Mouse (Mus musculus) left cerebral cortex, adult 8-10 months (tissue): Measurements from ENCODE around the gene Abcc10. TPM values are rescaled to one million over a fixed set of nuclear protein-coding genes. Genes with fewer than 3 reads are reported as not detected.

Source experiments
- DNase-seq, 2 experiments: peaks; one replicate each; pipeline ENCODE4 v3.0.0; 2022; ENCODE audit warnings: low spot score in 2 of 2
- total RNA-seq, 4 experiments: library from RNA; stranded (reverse); gene quantifications; 2 replicates each; pipeline ENCODE4 v1.2.4; 2022

Gene Abcc10
- total RNA-seq = 10 to 100 TPM in 2 of 4 experiments, 1 to 10 TPM in 2; 8.8 to 12.0 (median 10.4) TPM

DNA sequence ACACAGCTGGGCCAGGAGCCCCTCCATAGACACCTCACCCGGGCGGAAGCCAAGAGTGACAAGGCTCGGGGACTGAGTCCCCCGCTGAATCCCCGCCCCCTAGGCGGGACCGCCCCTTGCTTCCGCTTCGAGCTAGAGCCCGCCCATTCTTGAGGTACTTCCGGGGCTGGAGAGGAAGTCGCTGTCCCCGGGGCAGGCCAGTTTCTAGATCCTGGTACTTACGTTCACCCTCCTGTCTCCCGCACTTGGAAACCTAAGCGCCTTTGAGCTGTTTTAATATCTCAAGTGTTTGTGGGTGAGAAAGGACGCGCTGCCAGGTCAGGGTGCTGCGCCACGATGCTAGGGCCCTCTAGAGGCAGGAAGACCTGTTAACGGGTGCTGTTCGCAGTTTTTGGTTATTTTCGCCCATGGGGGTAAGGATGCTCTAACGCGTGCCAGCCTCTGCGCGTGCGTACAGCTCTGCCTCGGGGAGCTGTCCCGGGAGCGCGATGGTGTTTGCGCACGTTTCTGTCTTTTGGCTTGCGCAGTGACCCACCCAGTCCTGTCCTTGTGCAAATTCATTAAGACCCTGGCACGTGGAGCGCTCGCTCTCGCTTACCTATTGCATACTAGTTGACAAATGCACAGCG is at the start of gene Abcc10:
Gene Abcc10 (minus strand): TSS at position 447 of the 629 bp plus-strand sequence.
- peak; percentile 89 to 92 for DNase-seq

DNA sequence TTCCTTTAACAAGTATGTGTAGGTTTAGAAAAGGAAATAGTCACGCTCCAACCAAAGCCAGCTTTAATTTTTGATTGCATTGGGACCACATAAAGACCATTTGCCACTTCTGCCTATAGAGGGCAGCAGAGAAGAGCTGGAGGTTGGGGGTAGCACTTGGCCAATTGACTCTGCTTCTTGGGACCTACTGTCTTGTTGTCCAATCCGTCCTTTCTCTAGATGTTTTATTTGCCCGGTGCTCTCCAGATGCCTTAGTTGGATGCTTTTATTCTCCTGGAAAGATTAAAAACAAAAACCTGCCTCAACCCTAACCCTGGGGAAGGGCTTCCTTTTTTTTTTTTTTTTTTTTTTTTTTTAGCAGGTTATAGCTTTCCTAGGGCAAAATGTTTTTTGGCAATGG is 43.6 kb upstream of the Abcc10 start:
- no peak for DNase-seq

DNA sequence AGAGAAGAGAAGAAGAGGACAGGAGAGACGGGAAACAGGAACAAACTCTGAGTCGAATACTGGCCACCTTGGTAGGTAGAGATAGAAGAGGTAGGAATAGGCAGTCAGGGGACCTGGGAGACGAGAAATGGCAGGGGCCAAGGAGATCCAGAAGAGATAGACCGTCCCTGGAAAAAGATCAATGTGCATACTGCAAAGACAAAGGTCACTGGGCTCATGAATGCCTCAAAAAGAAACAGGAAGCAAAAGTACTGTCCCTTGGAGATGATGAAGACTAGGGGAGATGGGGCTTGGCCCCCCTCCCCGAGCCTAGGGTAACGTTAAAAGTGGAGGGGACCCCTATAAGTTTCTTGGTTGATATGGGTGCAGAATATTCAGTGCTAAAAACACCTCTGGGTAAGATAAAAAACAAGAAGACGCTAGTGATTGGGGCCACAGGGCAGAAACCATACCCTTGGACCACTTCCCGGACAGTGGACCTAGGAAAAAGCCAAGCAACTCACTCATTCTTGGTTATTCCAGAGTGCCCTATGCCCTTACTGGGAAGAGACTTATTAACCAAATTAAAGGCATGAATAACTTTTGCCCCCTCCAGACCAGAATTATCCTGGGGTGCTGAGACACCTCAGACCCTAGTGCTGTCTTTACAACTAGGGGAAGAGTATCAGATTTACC is 23.0 kb upstream of the Abcc10 start:
- DNase-seq = no peak

DNA sequence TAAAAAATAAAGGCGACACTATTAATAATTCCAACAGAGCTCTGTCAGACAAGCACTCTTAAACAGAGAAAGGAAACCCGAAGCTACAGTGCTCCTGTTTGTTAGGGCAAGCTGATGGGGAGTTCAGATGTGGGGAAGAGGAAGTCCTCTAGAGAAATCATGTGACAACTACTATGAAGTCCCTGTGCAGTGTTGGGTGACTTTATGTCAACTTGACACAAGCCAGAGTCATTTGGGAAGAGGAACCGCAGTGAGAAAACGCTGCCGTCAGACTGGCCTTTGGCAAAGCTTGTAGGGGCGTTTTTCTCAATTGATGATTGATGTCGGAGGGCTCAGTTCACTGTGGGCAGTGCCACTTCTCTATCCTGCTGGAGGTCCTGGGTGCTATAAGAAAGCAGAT is 13.1 kb upstream of the Abcc10 start:
- no peak for DNase-seq

DNA sequence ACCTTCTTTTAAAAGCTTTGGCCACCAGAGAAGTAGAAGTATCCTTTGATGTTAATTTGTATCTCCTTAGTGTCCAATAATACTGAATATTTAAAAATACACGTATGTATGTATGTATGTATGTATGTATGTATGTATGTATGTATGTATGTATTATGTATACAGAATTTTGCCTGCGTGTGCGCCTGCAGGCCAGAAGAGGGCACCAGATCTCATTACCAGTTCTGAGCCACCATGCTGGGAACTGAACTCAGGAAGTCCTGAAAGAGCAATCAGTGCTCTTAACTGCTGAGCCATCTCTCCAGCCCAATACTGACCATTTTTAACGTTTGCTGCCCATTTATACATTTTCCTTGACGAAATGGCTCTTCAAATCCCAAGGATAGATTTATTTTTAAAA is 8.3 kb upstream of the Abcc10 start:
- DNase-seq = no peak

DNA sequence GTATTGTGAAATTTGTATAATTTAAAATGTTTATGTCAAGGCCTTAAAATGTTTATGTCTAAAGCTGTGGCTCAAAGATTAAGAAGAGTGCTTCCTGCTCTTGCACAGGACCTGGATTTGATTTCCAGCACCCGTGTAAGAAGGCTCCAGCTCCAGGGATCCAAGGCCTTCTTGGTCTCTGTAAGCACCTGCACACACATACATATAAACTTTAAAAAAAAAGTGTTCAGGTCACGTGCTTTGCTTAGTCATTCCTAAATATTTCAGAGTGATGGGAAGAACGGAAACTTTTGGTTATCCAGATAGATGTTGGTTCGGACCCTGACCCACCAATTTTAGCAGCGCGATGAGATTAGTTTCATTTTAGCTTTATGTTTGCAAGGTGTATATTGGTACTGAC is 571 bp upstream of the Abcc10 start:
- no peak for DNase-seq

DNA sequence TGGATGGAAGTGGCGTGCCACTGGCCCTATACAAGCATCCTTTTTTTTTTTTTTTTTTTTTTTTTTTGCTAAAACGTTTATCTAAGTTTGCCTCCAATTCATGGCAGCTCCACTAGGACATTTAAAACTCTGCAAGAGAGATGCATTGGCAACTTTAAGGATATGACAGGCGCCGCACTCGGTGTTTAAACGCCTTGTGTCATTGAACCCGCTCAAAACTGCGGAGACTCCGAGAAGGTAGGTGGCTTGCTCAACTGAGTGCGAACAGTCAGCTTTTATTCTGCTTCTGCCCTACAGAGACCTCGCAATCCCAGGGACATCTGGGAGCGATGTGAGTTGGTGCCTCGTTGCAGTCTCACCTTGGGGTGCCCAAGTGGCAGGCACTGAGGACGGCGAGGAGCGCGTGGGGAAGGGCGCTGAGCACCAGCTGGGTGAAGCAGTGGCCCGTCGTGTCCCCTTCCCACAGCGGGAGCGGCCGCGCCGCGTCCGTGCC is 693 bp downstream of the Abcc10 start:
- no peak for DNase-seq

DNA sequence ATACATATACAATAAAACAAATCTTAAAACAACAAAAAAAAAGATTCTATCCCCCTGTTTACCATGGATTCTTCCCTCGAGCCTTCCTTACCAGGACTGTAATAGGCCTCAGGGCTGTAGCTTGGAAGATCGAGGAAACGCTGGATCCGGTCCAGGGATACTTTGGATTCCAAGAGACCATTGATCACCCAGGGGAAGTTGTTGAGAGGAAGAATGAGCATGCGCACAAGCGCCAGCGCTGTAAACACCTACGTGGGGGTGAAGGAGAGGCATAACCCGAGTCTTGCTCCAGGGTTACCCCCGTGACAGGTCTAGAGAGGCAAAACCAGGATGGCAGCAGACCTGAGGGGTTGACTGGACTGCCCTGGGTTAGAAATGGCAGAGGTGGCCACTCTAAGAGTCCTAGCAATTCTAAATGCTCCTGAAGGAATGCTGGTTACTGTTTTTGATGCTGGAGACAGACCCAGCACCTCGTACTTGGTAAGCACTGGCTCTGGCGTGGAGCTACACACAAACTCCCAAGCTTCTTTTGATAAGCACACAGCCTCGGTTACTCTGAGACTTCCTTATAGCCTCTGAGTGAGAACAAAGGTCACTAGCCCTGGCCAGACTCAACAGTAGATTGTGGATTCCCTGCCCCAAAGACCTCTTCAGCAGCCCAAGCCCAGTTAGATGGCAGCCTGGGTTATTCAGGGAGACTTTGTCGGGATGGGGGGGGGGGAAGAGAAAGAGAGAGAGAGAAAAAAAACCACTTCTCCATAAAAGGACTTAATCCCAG is 5.9 kb downstream of the Abcc10 start:
- no peak for DNase-seq

DNA sequence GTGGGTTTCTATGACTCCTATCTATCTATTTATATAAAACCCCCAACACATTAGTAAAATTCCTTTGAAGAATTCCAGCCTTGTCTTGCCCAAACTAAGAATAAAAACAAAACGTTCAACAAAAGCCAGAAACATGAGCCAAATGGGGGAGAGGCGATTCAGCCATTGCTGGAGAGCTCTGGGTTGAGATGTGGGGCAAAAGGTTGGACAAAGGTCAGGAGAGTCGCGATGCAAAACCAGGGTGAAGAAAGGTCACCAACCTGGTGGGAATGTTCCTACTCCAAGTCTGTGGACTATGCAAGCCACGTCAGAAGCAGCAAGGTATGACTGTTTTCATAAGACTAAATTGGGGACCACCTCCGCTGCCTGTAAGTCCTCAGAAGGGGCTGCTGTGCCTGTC is 7.7 kb downstream of the Abcc10 start:
- DNase-seq = no peak

DNA sequence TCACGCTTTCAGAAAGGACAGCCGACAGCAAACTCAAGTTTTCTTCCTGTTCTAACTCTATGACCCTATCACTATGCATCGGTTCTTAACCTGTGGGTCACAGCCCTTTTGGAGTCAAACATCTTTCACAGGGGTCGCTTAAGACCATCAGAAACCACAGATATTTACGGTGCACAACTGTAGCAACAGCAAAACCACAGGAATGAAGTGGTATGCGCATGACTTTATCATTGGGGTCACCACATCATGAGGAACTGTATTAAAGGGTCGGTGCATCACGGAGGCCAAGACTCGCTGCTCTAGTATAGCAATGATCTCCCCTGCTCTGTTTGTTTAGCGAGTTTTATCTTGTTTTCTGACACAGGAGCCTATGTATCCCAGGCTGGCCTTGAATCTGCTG is 12.3 kb downstream of the Abcc10 start:
- no peak for DNase-seq

DNA sequence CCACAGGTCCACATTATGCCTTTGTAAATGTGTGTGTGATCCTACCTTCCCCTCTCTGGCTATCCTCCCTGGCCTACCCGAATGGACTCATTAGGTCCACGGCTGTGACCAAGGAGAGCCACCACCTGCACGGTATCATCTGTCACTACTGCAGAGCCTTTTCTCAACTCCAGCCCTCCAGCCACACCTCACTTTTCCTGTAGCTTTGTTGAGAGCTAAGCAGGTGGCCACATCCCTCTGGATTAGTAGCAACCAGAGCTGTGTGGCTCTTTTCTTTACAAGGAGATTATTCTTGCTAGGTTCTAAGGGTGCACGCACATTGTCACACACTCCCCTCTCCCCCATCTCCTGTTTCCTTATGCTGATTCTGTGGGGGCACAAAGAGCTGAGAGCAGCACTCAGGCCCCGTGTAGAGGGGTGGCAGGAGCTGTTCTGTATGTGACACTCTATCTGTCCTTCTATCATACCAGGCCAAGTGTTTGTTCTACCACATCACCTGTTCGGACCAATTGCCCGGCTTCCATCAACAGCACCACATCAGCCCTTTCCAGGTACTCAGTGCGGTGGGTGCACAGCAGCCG is 14.9 kb downstream of the Abcc10 start:
- no peak for DNase-seq

DNA sequence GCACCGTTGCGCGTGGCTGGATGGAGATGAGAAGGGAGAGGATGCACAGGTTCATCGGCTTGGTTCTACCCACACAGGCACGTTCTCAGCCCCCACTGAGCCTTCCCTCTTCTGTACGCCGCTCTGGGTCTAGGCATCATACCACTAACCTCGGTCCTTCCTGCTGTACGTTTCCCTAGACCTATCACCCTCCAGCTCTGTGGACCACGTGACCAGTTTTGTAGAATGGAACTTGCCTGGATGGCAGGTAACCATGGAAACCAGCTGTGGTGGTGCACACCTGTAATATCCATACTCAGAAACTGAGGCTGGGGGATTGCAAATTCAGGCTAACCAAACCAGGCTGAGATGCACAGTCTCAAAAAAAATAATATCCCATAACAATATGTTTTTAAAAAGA is 17.6 kb downstream of the Abcc10 start:
- no peak for DNase-seq

DNA sequence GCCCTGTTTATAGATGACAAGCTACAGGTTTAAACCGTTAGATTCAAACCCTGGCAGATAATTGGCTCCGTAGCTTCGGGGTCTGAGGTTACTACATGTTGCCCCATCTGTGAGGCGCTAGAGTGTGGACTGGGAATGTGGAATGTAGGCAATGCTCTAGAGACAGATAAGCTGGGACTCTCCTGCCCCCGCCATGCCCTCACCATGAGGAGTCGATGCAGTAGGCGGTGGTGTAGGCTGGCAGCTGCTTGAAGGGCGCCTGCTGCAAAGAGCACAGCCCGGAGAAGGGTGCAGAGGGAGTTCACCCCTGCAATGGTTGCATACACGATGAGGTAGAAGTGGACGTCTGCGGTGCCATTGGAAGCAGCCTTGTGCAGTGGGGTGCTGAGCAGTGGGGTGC is 18.3 kb downstream of the Abcc10 start:
- no peak for DNase-seq

DNA sequence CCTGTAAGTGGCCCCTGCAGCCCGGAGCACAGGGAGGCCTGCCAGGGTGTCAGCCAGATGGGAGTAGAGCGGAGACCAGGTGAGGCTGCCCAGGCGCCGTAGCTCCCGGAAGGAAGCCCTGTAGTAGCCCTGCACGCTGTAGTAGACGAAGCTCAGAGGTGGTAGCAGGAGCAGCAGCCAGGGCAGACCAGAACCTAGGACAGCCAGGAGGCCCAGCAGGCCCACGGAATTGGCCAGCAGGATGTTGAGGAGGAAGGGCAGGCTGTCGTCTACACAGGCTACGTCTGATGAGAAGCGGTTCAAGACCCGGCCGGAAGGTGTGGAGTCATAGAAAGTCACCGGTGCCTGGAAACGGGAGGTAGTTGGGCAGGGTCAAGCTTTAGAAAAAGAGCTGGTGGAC is 21.2 kb downstream of the Abcc10 start:
- no peak for DNase-seq

DNA sequence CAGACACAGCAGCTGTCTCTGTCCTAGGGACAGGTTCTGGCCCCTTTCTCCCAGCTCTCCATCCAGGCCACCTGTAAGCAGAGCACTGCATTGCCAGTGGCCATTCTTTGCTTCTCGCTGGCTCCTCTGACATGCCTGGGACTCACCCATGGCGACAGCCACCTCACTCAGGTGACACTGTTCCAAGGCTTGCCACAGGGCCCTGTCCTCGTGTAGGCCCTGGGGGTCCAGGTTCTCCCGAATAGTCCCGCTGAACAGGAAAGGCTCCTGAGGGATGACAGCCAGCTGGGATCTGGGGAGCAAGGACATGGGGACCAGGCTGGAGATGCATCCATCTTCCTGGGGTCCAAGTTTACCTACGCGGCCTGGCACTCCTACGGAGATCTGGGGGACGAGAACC is 24.0 kb downstream of the Abcc10 start:
- DNase-seq = no peak

DNA sequence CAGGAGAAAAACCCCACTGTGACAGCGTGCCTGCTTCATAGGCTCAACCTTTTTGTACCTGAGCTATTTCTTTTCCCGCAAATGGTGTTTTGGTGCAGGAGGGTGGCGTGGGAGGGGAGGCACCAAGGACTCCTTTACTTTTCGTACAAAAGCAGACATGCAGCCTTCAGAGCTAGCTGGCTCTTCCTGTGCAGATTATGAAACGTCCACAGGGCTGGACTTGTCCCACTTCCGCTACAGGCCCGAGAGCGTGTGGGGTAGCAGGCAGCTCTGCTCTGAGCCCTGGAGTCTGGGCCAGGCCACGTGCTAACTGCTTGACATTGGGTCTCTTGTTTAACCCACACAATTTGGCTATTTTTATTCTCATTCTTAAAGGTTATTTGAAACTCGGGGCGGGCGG is 26.3 kb downstream of the Abcc10 start:
- DNase-seq = peak in 1 of 2 experiments; percentile 43

DNA sequence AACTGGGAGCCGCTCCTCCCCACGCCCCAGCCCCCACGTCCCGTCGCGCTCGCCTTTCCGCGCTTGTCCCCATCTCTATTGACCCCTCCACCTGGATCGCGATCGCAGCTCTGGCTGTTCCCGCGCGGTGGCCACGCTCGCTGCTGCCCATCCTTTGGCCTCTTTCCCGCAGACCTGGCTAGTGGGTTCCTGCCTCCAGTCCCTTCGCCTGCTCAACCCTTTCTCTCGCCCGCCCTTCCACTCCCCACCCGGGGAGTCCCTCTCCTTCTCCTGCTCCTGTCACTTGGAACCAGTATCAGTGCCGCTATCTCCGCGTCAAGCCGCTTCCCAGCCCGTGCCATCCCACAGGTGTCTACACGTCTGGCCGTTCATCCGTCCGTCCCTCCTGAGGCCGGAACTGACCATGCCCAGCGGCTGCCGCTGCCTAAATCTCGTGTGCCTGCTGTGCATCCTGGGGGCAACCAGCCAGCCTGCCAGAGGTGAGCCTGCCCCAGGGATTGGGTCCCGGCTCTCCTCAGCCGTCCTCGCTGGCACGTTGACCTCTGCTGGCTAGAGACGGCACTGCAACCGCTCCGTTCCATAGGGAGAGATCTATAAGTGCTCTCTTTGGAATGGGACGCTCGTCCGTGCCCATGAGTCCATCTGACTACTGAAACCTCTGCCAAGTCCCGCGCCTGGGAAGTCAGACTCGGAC is 29.8 kb downstream of the Abcc10 start:
- DNase-seq = peak; percentile 75 to 93

DNA sequence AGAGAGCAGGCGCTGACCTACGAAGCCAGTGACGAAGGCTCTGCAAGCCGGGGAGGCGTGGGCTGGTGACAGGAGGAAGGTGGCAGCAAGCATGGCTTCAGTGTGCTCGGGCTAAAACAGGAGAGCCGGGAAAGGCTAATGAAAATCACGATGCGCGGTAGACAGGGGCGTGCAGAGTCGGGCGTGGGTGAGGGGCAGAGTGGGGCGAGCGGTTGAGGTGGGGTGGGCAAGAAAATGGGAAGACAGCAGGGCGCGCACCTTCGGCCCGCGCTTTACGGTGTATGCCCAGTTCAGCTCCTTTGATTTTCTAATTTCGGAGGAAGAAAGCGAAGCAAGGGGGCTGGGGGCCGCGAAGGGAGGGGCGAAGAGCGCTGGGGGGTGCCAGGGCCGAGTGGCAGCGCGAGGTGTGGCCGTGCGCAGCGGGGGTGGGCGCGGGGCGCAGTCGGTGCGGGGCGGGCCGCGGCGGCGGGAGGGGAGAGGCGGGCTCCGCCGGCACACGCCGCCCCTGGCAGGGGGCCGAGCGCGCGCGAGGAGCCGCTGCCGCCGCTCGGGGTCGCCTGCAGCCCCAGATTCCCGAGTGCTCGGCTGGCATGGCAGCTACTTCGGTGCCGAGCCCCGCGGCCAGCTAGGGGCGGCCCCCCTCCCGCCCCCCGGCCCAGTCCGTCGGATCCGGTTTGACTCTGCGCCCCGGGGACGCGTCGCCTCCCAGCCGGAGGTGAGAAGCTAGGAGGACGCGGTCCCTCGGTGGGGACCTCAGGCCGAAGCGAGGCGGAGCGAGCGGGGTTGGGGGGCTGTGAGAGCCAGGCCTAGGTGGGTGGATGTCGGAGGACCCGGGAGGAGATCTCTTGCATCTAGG is 30.6 kb downstream of the Abcc10 start, which contains the start of gene Dlk2:
Gene Dlk2 (plus strand): TSS at position 58 of the 856 bp plus-strand sequence.
- DNase-seq = peak in 1 of 2 experiments; percentile 65

DNA sequence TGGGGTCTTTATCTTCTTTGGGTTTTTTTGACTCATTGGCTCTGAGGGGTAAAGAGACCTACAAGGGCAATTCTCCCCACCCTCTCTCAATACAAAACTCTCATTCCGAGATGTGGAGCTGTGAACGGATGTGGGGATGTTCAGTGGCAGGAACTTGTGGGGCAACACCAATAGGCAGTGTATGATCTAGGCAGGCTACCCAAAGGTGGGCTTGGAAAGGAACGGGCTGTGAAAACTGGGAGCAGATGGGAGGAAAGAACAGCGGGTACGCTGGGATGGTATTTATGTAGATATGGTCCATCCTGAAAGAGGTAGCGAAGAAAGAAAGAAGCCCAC is 31.2 kb downstream of the Abcc10 start:
- no peak for DNase-seq

DNA sequence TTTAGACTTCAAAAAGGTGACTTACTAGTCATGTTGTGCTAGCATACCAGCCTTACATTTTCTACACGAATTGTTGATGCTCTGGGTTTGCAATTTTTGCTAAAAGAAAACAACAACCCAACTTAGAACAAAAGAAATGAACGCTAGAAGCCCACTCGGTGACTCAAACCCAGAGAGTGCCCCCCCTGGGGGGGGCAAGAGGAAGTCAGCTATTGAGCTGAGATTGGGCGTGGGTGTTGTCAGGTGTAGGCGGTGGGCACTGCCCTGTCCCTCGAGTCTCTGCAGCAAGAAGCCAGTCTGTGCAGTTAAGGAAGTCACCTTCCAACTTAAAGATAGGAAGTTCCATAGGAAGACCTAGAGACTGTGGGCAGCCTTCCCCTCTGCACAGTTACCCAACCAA is 31.6 kb downstream of the Abcc10 start:
- DNase-seq = no peak
